Mouse (Mus musculus): ENCODE results near the gene Add3. TPM values are rescaled to one million over a fixed set of nuclear protein-coding genes. Genes with fewer than 3 reads are reported as not detected.

The Add3 gene
- 100 to 1,000 TPM; 156 to 256 TPM for polyA plus RNA-seq (2017; shearing (Covaris generic))

DNA sequence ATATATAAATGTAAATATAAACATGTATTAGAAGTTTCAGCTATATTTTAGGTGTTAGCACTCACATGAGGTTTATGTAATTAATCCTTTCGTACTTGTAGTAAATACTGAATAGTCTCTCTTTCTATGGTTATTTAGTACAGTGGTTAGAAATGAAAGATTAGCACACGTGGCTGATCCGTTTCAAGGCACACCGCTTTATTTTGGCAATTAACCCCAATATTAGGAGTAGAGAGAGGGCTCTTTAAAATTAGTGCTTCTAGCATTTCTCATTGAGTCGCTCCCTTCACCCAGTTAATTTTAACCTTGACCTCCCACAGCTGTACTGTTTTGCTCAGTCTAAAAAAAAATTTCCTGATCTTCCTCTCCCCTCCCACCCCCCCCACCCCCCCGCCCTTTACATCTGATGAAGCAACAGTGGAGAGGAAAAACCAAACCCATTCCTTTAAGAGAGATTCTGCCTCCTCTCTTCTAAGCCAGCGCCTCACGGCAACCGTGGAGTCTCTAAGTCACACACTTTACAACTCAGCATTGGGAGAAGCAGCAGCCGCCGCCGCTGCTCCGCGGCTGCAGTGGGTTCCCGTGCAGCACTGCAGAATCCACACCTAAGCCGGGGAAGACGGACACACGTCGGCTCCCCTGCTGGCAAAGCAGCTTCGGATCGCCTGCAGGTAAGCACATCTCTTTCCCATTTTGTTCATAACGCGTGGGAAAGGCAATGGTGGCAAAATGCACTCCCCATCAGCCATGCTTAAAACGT, at the start of gene Add3:
Gene Add3, plus strand, starts transcription at position 400 of the 760 bp plus-strand sequence.

Other genes starting within 250 kb of the Add3 start
- 10 to 100 TPM; 49.2 to 55.1 TPM for gene Xpnpep1, start 100.2 kb upstream of the Add3 start, polyA plus RNA-seq (2017; shearing (Covaris generic))
- gene Mxi1, start 170.1 kb downstream of the Add3 start, polyA plus RNA-seq (2017; shearing (Covaris generic)), result 10 to 100 TPM; 30.3 to 31.5 TPM
- gene Gm10197, start 231.3 kb downstream of the Add3 start, polyA plus RNA-seq (2017; shearing (Covaris generic)), result 1 to 10 TPM in 1 of 2 experiments, not detected in 1; 1.5 TPM